Mouse (Mus musculus) G1E (cell line): Measurements from ENCODE around the gene Gimap1. TPM values are rescaled to one million over a fixed set of nuclear protein-coding genes. Genes with fewer than 3 reads are reported as not detected.

Experiments used
- ATAC-seq: 2 replicates; pipeline ENCODE4 v1.8.0; 2016; ENCODE audit warnings: mild to moderate bottlenecking; ENCODE audit not compliant: insufficient number of reproducible peaks, poor library complexity, low FRiP score, severe bottlenecking; ENCODE audit errors: extremely low read depth
- DNase-seq: peaks from one replicate; pipeline ENCODE4 v3.0.0; 2012; ENCODE audit warnings: low spot score
- H3K27me3 ChIP-seq: 2 replicates; pipeline ENCODE4 v1.6.1; 2012; ENCODE audit warnings: mild to moderate bottlenecking, low read length, inconsistent platforms; ENCODE audit not compliant: insufficient read depth
- H3K36me3 ChIP-seq: replicated peaks from 2 replicates; pipeline ENCODE3; 2012; ENCODE audit warnings: mild to moderate bottlenecking, inconsistent platforms
- H3K4me1 ChIP-seq: 2 replicates; pipeline ENCODE4 v1.6.1; 2012; ENCODE audit warnings: low read depth, low read length, inconsistent platforms, mixed read lengths; ENCODE audit not compliant: insufficient read depth
- H3K4me3 ChIP-seq: 2 replicates; pipeline ENCODE4 v1.5.1; 2012; ENCODE audit warnings: low read depth, mild to moderate bottlenecking, inconsistent platforms, low read length, moderate library complexity, mixed read lengths
- H3K9me3 ChIP-seq: replicated peaks from 2 replicates; pipeline ENCODE4 v1.6.1; 2012; ENCODE audit warnings: inconsistent platforms
- CTCF ChIP-seq: IDR thresholded peaks from 2 replicates; pipeline ENCODE4 v1.5.1; 2012; ENCODE audit warnings: low read depth, low read length, inconsistent platforms, mixed read lengths
- GATA1 ChIP-seq: IDR thresholded peaks from 2 replicates; pipeline ENCODE4 v1.6.1; 2012; ENCODE audit warnings: borderline replicate concordance, low read length, inconsistent platforms, mixed read lengths
- GATA2 ChIP-seq: IDR thresholded peaks from 2 replicates; pipeline ENCODE4 v1.6.1; 2012; ENCODE audit warnings: low read depth, low read length, inconsistent platforms, borderline replicate concordance
- POLR2AphosphoS5 ChIP-seq: IDR thresholded peaks from 2 replicates; pipeline ENCODE4 v1.6.1; 2012; ENCODE audit warnings: low read depth, low read length, inconsistent platforms; ENCODE audit not compliant: insufficient replicate concordance
- TAL1 ChIP-seq: conservative IDR thresholded peaks from 2 replicates; pipeline ENCODE4 v1.6.1; 2012; ENCODE audit warnings: low read depth, low read length, inconsistent platforms, mixed read lengths
- polyA plus RNA-seq: library from polyadenylated mRNA; stranded (reverse); fragments of >175 nt; gene quantifications from 2 replicates; pipeline ENCODE4 v1.2.3, GENCODE M21; 2012
- total RNA-seq, 2 experiments: library from RNA; stranded (forward) in 1 of 2; stranded (reverse) in 1 of 2; fragments of 200-1000 nt in 1 of 2; fragments of >200 nt in 1 of 2; fragmentation: Nextera tagmentation in 1 of 2; gene quantifications; 2 replicates each; pipeline ENCODE4 v1.2.3; 2014 to 2017

Gene Gimap1
- total RNA-seq (2014; fragmentation: Nextera tagmentation) (not detected in 2 replicates), total RNA-seq (2017) (0.06 TPM in 1 of 2 replicates, not detected in the other), polyA plus RNA-seq (not detected in 2 replicates)

DNA sequence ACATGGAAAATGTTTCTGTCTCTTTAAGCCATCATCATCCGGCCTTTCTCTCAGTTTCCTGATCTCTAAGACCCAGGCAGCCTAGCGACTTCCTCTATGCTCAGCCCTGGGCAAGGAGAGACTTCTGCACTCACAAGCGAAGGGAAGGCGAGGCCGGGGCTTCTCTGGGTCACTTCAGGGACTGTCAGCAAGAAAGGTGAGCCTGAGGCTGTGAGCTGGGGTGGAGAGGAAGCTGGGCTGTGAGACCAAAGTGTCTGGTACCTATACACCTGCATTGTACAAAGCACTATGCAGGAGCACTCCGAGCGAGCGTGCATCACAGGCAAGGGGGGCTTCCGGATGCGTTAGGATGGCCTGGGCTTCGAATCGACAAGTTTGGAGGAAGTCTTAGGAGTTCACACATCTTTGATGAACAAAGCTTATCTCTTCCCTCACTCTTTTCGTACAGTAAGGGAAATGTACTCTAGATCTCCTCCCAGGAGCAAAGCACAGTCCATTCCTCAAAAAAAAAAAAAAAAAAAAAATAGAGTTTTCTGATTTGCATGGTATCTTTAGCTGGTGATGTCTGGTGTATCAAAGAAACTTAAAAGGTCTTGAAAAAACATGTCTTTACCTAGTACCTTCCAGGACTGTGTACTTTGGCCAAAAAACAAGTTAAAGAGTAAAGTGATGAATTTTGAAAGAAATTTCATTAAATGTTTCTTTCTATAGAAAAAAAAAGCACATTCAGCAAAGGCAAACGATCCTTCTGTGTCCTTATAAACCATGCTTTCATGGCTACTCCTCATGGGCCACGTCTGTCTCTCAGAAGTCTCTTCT lies at the start of gene Gimap1:
Gimap1 (plus strand) TSS at position 94 of the 819 bp plus-strand sequence.
- ATAC-seq (no peak), DNase-seq (no peak)
- H3K4me1 ChIP-seq, result no peaks in the 10 kb centered on the region
- H3K36me3 ChIP-seq, result no peaks in the 10 kb centered on the region
- H3K4me3 ChIP-seq, result no peak within 1 kb of the TSS
- TF ChIP-seq TAL1, result no peak
- no peak for TF ChIP-seq CTCF
- no peak for TF ChIP-seq POLR2AphosphoS5
- TF ChIP-seq GATA2, result no peak
- TF ChIP-seq GATA1, result no peak
- peaks cover 11% of the 10 kb centered on the region; the same call in 1 of the 2 replicates for H3K27me3 ChIP-seq
- H3K9me3 ChIP-seq, result no peaks in the 10 kb centered on the region

DNA sequence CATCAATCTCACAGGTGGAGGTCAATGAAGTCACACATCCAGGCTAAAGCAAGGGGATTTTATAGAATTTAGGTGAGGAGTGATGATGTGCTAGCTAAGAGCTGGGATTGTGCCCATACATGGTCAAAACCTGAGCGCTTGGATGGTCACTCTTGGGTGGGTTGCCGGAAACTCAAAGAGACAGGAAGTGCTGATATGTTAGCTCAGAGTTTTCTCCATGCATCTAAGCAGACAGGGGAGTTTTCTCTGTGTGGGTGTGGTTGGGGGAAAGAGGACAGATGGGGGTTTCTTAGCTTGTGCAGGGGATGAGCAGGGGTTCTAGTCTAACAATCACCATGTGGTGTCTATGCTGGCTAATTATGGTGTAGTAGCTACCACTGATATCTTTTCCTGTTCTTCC lies 49.5 kb upstream of the Gimap1 start:
- Histone ChIP-seq H3K4me1 (no peaks in the 10 kb centered on the region), H3K4me3 (no peak overlapping the region), H3K9me3 (no peaks in the 10 kb centered on the region), H3K36me3 (no peaks in the 10 kb centered on the region), H3K27me3 (peaks cover 22% of the 10 kb centered on the region)
- TF ChIP-seq TAL1 (no peak), GATA2 (no peak)
- ATAC-seq (no peak), DNase-seq (no peak)

DNA sequence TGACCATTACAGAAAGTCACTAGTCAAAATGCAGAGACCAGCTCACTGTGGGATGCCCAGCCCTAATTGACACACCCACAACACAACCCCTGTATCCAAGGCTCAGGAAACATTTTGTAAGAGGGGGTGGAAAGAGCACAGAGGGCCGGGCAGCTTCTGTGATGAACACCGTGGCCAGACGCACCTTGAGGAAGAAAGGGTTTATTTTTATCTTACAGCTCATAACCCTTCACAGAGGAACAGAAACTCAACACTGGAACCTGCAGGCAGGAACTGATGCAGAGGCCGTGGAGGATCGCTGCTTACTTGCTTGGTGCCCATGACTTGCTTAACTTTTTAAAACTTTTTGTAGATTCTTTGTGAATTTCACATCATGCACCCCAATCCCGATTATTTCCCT lies 45.9 kb upstream of the Gimap1 start:
- Histone ChIP-seq H3K9me3 (no peaks in the 10 kb centered on the region), H3K4me3 (no peak overlapping the region), H3K27me3 (peaks cover 10% of the 10 kb centered on the region), H3K4me1 (no peaks in the 10 kb centered on the region), H3K36me3 (no peaks in the 10 kb centered on the region)
- TF ChIP-seq GATA1, result no peak
- TF ChIP-seq TAL1, result no peak
- TF ChIP-seq GATA2, result no peak
- no peak for TF ChIP-seq CTCF
- TF ChIP-seq POLR2AphosphoS5, result no peak
- DNase-seq (no peak), ATAC-seq (no peak)

DNA sequence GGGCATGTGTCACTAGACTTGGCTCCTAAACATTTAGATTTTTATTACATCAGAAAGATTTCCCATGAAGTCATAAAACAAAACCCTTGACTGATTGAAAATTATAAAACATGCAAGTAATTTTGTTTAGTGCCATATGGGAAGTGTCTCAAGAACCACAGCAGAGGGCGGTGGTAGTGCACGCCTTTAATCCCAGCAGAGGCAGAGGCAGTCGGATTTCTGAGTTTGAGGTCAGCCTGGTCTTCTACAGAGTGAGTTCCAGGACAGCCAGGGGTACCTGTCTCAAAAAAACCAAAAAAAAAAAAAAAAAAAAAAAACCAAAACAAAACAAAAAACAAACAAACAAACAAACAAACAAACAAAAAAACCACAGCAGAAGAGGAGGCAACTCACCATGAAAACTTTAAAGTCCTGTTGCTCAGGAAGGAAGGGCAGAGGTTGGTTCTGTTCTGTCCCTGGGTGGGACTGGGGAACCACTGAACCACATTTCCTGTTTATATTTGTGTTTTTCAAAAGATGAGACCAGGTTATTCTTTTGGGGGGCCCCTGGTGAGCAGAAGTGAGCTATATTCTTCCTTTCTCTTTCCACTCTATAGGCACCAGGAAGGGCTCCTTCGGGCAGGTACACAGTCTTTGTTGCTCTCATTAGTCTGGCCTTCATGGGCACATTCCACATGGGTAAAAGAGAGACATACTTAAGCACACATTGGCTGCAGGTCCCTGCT lies 41.9 kb upstream of the Gimap1 start:
- Histone ChIP-seq H3K9me3 (no peaks in the 10 kb centered on the region), H3K36me3 (no peaks in the 10 kb centered on the region), H3K4me1 (no peaks in the 10 kb centered on the region), H3K27me3 (peaks cover 13% of the 10 kb centered on the region), H3K4me3 (no peak overlapping the region)
- DNase-seq (no peak), ATAC-seq (no peak)
- TF ChIP-seq GATA1 (no peak), CTCF (no peak), GATA2 (no peak), TAL1 (no peak), POLR2AphosphoS5 (no peak)

DNA sequence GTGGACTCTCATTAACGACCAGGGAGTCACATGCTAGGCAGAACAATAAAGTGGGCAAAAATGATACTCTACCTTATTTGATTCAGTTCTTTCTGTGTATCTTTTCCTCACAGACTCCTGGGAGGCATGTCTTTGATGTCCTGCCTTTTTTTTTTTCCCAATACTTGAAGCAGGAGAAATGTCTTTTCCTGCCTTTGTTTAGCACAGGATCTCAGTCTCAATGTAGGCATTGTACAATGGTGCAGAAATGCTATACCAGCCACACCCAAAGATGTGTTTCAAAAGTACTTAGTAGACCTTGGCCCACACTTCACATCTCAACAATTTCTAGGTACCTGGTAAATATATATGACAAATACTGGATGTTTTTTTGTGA lies 41.3 kb upstream of the Gimap1 start:
- Histone ChIP-seq H3K9me3 (no peaks in the 10 kb centered on the region), H3K4me3 (no peak overlapping the region), H3K27me3 (peaks cover 13% of the 10 kb centered on the region), H3K4me1 (no peaks in the 10 kb centered on the region), H3K36me3 (no peaks in the 10 kb centered on the region)
- TF ChIP-seq GATA1 (no peak), POLR2AphosphoS5 (no peak), GATA2 (no peak), TAL1 (no peak), CTCF (no peak)
- DNase-seq (no peak), ATAC-seq (no peak)

DNA sequence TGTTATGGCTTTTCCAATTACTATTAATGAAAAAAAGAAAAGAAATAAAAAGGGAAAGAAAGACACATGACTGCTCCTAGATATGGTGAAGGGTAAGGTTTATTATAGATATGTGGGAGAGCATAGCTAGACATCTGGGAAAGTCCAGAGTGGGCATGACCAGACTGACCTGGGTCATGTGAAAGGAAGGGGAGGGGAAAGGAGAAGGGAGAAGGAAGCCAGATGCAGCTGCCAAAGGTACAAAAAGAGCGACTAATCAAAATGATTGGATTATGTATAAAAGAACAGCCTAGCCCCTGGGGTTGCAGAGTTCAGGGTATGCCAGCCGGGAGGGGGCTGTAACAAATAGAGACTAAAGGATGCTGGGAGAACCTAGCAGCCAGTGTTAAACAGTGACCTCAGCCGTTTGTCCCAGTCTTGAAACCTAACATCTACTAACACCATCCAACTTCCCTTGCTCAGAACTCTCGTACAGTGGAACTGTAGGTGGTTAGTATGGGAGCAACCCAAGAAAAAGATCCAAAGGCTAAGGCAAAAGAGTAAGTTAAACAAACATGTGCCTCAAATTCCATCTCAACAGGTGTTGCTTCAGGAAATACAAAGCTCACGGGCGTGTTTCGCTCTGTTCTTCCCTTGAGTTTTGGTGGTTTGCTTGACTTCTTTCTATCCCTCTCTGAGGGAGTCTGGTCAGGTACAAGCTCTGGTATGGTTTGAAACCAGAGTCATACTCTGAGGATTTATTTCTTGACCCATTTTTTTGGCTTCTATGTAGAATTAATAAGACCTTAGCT lies 40.6 kb upstream of the Gimap1 start:
- DNase-seq, result no peak
- H3K4me1 ChIP-seq, result no peaks in the 10 kb centered on the region
- no peak for TF ChIP-seq POLR2AphosphoS5
- no peak for TF ChIP-seq GATA1
- no peak for TF ChIP-seq GATA2
- TF ChIP-seq CTCF, result no peak
- TF ChIP-seq TAL1, result no peak
- ATAC-seq, result no peak
- H3K4me3 ChIP-seq, result no peak overlapping the region
- no peaks in the 10 kb centered on the region for H3K9me3 ChIP-seq
- H3K27me3 ChIP-seq, result peaks cover 13% of the 10 kb centered on the region
- no peaks in the 10 kb centered on the region for H3K36me3 ChIP-seq
